Mouse (Mus musculus): ENCODE results near the gene Lrrc75a.
A peak's percentile ranks its signal among the peaks of the same experiment; 100 is the strongest.

Lrrc75a gene

DNA sequence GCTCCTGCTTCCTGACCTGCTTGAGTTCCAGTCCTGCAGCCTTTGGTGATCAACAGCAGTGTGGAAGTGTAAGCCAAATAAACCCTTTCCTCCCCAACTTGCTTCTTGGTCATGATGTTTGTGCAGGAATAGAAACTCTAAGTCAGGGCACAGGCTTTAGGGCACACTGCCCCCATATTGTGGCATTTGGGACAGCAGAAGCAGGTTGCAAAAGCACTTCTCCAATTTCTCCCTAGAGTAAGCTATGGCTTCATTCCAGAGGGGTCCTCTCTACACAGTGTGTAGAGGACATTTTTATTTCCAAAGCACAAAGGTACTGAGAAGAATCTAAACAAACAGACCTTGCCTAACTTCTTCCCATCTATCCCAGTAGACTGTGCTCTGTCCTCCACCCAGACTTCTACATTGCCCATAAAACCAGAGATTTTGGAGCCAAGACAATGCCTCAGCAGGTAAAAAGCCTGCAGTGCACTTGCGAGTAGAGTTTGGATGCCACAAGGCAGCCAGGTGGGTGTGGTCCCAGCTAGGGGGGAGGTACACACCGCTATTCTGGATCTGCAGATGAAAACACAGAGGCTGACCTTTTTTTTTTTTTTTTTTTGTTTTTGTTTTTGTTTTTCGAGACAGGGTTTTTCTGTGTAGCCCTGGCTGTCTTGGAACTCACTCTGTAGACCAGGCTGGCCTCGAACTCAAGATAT lies 26.6 kb downstream of the Lrrc75a start:
- no peak for DNase-seq (ENCODE audit: extremely low read depth, low read depth)

GRCm38 (mm10) chr11:62621079-62621478 lies 27.2 kb downstream of the Lrrc75a start:
- DNase-seq (ENCODE audit: extremely low read depth, low read depth), result no peak

DNA sequence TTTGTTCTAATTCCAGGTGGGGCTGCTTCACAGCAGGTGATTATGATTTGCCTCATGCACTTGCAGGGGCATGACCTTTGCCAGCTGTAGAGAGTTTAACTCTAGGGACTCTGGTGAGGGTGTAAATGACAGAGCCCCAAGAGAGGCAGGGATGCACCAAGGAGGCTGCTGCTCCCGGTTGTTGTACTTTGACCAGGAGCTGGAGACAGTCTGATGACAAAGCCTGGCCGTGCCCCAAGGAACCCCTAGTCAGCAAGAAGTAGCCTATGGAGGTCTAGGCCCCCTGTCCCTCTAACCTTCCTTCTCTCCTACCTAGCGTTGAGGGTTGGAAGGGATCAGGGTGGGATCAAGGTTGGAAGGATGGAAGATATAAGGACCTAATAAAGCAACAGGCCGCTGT lies 32.9 kb downstream of the Lrrc75a start:
- DNase-seq (ENCODE audit: extremely low read depth, low read depth), result no peak

GRCm38 (mm10) chr11:62614876-62615410 lies 33.4 kb downstream of the Lrrc75a start:
- DNase-seq (ENCODE audit: extremely low read depth, low read depth), result no peak

DNA sequence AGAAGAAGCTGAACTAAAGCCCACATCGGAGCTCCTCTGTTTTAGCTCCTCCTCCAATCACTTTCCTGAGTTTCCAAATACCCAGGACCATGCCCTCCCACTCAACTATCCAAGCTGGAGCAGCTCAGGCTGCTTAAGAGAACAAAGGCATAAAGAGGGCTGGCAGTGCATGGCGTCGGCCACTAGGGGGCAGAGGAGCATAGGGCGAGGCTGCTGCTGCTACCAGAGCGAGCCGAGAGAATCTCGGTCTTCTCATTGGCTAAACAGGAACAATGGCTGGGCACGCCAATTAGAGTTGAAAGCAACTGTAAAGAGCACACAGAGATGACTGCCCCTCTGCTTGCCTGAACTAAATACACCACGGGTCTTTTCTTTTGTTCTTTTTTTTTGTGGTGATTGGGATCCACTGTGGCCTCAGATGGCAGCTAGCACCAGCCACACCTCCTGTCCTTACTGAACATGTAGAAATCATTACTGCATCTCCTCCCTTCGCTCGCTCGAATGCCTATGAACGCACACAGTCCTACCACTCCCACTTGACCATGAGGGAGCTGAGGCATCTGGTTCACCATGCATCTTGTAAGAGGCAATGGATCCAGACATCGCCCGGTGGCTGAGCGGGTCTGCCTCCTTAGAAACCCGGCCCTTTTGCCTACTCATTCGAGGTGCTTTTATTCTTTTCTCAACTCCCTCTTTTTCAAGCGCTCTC lies 34.5 kb downstream of the Lrrc75a start:
- peak; percentile 60 for DNase-seq (ENCODE audit: extremely low read depth, low read depth)

- no peak for DNase-seq (ENCODE audit: extremely low read depth, low read depth)
Measured at GRCm38 (mm10) chr11:62612604-62613003, 35.7 kb downstream of the Lrrc75a start.

- no peak for DNase-seq (ENCODE audit: extremely low read depth, low read depth)
Measured at GRCm38 (mm10) chr11:62610304-62610703, 38.0 kb downstream of the Lrrc75a start.

GRCm38 (mm10) chr11:62608826-62609675 lies 39.3 kb downstream of the Lrrc75a start:
- no peak for DNase-seq (ENCODE audit: extremely low read depth, low read depth)

DNA sequence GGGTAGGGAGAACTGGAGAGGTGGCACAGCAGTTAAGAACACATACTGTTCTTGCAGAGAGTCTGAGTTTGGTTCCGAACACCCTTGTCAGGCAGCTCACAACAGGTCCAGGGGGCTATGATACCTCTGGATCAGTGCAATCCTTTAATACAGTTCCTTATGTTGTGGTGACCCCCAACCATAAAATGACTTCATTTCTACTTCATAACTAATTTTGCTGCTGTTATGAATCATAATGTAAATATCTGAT lies 40.4 kb downstream of the Lrrc75a start:
- no peak for DNase-seq (ENCODE audit: extremely low read depth, low read depth)

- no peak for DNase-seq (ENCODE audit: extremely low read depth, low read depth)
Measured at GRCm38 (mm10) chr11:62607170-62607951, 41.0 kb downstream of the Lrrc75a start.

DNA sequence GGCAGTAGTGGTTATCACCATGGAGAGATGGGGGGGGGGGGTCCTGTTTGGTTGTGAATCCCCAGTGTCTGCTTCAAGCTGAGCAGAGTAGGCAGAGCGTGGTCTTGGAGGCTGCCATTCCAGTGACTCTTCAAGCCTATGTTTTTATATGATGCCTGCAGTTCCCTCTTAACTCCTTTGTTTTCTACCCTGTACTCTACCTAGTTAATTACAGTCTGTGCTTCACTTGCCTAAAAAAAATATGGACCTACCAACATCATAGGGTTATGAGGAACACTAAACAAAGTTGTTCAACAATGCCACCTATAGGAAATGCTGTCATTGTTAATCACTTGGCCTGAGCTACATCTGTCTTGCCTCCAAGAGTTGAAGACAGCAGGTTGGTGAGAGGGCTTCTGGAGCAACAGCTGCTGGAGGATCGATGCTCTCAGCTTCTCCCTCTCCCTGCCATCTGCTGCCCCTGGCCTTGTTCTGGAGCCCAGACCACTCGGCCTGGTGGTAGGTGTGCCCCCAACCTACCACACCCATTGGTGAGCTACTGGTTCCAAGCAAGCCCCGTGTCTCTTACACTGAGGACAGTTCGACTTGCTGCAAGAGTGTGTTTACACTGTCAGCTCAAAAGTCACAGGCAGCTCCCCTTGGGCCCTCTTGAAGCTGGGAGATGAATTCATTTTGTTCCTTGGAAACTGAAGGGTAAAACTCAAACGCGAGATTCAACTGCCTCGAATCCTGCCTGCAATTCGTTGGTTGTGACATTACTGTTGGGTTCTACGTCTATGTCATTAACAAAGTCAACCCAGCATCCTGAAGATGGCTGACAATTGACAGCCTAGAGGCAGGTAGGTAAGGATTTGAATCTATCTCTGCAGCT lies 41.8 kb downstream of the Lrrc75a start:
- DNase-seq (ENCODE audit: extremely low read depth, low read depth), result no peak

DNA sequence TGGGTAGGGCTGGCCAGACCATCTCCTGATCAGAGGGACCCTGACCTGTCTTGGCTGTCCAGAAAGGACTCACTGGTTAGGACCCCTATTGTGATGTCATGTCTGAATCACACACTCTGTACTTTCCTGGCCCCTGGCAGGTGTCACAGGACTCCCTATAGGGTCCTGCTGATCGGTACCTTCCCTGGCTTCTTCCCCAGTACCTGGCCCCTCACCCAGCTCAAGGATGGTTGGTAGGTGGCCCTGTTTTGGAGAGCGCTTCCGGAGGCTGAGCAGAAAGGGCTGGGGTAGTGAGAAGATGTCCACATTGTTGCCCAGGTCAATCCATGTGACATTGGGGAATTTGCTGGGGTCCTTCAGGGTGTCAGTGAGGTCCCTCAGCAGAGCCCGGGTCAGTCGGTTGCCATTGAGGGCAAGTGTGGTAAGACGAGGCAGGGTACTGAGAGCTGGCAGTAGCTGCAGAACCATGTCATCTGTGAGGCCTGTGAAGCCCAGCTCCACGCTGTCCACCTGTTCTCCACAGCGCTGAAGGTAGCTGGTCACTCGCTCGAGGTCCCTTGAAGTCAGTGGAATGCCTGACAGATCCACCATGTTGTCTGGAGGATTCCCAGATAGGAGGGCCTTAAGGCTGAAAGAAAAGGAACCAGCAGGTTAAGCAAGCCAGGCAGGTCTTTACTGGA lies 42.6 kb downstream of the Lrrc75a start:
- DNase-seq (ENCODE audit: extremely low read depth, low read depth), result no peak

GRCm38 (mm10) chr11:62604886-62605618 lies 43.3 kb downstream of the Lrrc75a start:
- DNase-seq (ENCODE audit: extremely low read depth, low read depth), result no peak

DNA sequence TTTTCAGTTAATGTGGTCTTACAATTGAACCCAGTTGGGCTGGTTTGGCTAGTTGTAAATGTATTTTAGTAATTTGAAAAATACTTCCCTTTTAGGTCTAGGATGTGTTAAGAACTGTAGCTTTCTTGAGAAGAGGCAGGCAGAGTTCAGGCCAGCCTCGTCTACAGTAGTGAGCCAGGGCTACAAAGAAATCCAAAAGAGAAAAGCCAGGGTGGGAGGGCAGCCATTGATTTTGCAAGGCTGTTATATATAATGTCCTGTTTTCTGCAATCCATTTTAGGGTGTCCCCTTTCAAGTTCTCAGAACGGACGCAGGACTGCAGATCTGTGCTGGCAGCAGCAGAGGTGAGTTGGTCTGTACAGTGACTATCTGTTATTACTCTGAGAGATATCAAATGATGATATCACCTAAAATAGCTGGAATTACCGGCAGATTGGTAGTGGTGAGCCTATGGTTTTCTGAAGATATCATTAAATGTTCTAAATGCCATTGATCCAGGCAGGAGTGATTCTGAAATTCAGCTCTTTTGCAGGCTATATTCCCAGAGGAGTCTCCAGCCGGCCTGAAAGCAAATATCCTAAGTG lies 44.1 kb downstream of the Lrrc75a start:
- DNase-seq (ENCODE audit: extremely low read depth, low read depth), result no peak

DNA sequence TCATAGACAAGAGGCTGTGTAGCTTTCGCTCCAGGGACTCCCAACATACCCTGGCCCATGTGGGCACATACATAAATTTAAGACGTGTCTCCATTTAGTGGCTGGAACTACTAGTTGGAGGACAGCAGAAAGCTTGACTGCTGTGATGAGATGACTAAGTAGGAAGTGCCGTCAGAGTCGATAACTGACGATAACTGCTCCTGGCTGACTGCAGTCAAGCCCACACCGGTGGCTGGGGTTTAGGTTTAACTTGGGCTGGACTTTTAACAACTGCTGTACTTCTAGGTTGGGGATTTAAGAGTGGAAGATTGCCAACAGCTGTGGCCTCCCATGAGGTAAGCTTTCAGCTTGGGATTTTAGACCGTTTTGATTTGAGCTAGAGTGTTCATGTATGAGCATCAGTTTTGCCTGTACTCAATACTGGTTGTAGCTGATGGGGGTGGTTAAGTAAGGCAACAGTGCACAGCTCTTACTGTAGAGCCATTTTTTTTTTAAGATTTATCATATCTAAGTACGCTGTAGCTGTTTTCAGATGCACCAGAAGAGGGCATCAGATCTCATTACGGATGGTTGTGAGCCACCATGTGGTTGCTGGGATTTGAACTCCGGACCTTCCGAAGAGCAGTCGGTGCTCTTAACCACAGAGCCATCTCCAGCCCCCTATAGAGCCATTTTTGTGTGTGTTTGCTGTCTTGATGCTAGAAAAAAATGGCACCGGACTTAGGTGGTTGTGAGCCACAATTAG lies 44.8 kb downstream of the Lrrc75a start:
- DNase-seq (ENCODE audit: extremely low read depth, low read depth), result no peak

GRCm38 (mm10) chr11:62602619-62603311 lies 45.6 kb downstream of the Lrrc75a start:
- peak; percentile 93 for DNase-seq (ENCODE audit: extremely low read depth, low read depth)

All from MEL-GATA-1-ER (cell line).